1 mouse cellular context compared by ENCODE assay signal in genomic region chr11:115902831-115903230, GRCm38 (mm10).
TF ChIP-seq lines count a peak whose summit lies in the region.

No protein-coding gene starts in this region.

TF ChIP-seq in CH12.LX, 34 proteins besides CTCF, POLR2A, EP300 and RAD21:
- TF ChIP-seq ZKSCAN1 (IDR thresholded peaks at IDR 0.05; ENCODE audit: borderline replicate concordance, low read depth, low read length) (no peak), ZNF384 (IDR thresholded peaks at IDR 0.05; ENCODE audit: low read depth, low read length) (no peak), BHLHE40 (IDR thresholded peaks at IDR 0.05; ENCODE audit: low read depth, low read length) (no peak), MEF2A (IDR thresholded peaks at IDR 0.05; ENCODE audit: borderline replicate concordance, low read depth, low read length) (no peak)
